Mouse (Mus musculus): ENCODE data around the gene Gpatch2.

The Gpatch2 gene

DNA sequence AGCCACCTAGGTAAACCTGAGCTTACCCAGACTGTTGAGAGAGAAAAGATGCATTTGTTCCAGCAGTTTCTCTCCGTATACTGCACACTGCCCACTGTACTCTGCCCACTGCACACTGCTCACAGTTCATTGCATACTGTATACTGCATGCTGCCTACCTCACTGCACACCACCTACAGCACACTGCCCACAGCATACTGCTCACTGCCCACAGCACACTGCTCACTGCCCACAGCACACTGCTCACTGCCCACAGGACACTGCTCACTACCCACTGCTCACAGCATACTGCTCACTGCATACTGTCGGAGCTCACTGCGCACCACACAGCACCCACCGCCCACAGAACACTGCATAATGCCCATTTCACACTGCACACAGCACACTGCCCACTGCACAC, 159.1 kb downstream of the Gpatch2 start:
- no peak for DNase-seq (ENCODE audit: low spot score)

GRCm38 (mm10) chr1:187376946-187377671, 161.8 kb downstream of the Gpatch2 start:
- DNase-seq (ENCODE audit: low spot score) = peak; percentile 7

GRCm38 (mm10) chr1:187377865-187378524, 162.7 kb downstream of the Gpatch2 start:
- DNase-seq (ENCODE audit: low spot score) = no peak

DNA sequence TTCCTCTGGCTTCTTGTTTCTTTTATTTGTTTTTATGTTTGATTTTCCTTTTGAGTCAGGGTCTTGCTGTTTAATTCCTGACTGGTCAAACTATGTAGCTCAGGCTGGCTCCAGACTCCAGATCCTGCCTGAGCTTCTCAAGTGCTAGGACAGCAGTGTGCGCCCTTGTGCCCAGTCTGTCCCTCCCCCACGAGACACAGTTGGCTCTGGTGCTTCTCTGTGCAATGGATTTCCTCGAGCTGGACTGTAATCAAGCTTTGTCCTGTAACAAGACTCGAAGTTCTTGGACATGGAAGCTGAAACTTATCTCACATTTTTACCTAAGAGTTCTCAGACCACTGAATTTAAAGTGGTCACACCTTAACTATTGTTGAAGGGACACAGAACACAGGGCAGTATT, 174.2 kb downstream of the Gpatch2 start:
- no peak for DNase-seq (ENCODE audit: low spot score)

DNA sequence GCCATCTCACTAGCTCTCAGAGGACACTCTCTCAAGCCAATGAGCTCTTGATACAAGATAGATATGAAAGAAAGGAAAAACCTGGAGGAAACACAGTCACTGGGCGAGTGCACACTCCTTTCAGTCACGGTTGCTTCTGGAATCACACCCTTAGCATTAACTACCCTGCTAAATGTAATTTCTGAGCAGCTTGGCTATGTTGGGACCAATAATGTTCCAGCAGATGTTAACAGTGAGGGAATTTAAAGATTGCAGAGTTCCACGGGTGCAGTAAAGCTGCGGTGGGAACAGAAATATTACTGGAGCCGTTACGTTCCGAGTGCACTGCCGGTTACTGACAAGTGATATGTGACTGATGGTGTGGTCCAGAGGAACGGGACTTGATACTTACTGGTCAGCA, 185.5 kb downstream of the Gpatch2 start:
- DNase-seq (ENCODE audit: low spot score) = no peak

Data from spleen, adult 12 weeks (tissue).